Mouse (Mus musculus) liver, embryonic 14.5 days (tissue): ENCODE measurements around the gene Ppp2r5c.

Experiments used
- CTCF ChIP-seq: IDR thresholded peaks from 2 replicates; pipeline ENCODE4 v1.5.1; 2016; ENCODE audit warnings: antibody characterized with exemption, low read depth, control low read depth
- EP300 ChIP-seq: IDR thresholded peaks from 2 replicates; pipeline ENCODE4 v1.6.1; 2016; ENCODE audit warnings: antibody characterized with exemption, low read depth

- no peak for TF ChIP-seq CTCF
- no peak for TF ChIP-seq EP300
Observed at GRCm38 (mm10) chr12:110446290-110447170, at the start of gene Ppp2r5c.
